Mouse (Mus musculus) B cell, adult 2 months (primary cell): ENCODE results near the gene Vmn1r81.

Source experiments
- DNase-seq, 2 experiments: peaks; one replicate each; pipeline ENCODE4 v3.0.0; 2022

Vmn1r81 gene

DNA sequence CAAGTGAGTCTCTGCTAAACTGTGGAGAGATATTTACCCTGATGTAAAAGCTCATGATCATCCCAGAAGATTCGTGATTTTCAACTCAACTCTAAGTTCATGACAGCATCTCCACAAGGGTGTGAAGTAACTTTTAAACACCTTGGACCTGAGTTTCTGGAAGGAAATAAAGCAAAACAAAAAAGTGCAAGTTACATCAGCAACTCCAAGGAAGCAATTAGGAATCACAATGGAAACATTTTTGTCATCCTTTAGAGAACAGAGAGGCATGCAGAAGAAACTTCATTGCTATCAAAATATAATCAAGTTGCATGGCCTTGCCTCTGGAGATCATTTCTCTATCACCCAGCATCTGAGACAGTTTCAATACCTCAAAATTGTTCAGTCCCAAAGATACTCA lies at the start of gene Vmn1r81:
Vmn1r81 (minus strand) TSS at position 101 of the 400 bp plus-strand sequence.
- no peak for DNase-seq

DNA sequence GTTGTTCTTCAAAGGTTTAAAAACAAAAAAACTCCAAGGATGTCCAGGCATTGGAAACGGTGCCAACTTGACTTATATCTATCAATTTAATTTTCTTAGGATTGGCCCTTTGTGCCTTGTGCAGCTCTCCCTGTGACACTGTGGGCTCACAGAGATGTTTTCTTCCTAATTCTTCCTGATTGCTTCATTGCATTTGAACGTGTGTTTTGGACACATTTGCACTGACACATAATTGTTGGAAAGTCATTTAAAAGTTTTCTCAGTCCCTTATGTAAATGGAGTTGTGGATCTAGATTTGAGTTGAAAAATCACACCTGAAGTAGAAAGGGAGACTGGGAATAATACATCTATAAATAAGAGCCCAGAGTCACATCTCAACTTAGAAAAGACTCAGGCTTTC lies 32.1 kb upstream of the Vmn1r81 start, which contains the start of gene Vmn1r82:
Vmn1r82 (plus strand) TSS at position 301 of the 400 bp plus-strand sequence.
- DNase-seq, result no peak

DNA sequence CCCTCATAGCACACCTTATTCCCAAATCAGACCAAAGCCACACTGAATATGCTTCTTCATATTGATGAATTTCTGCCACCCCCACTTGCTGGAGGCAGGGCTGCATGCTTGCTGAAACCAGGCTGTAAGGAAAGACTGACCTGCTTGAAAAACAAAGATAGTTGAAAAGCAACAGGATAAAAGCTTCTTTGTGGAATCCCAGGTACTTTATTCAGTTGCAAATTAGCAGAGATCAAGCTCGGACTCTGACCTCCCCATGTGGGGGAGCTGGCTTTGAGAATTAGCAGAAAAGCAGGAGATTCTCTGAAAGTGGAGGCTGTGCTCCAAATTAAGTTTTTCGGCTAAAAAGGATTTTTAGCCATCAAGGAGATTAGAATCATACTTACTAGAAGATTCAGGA lies 63.9 kb downstream of the Vmn1r81 start:
- DNase-seq, result no peak
